Mouse (Mus musculus) forebrain, embryonic 13.5 days (tissue): ENCODE measurements at regions not wholly inside any gene's neighbourhood (a gene's known extent, or its start where the extent isn't known, plus 50 kb on each side); places are given as distances from the start of the nearest gene placed in this dataset.
A peak's percentile ranks its signal among the peaks of the same experiment; 100 is the strongest.

ENCODE experiments used
- ATAC-seq: fragments of 200-750 bp; cut with Nextera tagmentation; 2 replicates; pipeline ENCODE4 v1.8.0; 2017
- H3K27ac ChIP-seq: fragments of 300-500 bp; sonication (generic); 2 replicates; pipeline ENCODE4 v1.5.1; 2015; ENCODE audit warnings: inconsistent platforms, mild to moderate bottlenecking, moderate library complexity
- H3K27me3 ChIP-seq: fragments of 300-500 bp; sonication (generic); 2 replicates; pipeline ENCODE4 v1.6.1; 2015; ENCODE audit warnings: mild to moderate bottlenecking, inconsistent platforms
- H3K36me3 ChIP-seq: fragments of 300-500 bp; sonication (generic); 2 replicates; pipeline ENCODE4 v1.6.1; 2015; ENCODE audit warnings: mild to moderate bottlenecking, inconsistent platforms; ENCODE audit not compliant: poor library complexity, severe bottlenecking
- H3K4me1 ChIP-seq: fragments of 300-500 bp; sonication (generic); 2 replicates; pipeline ENCODE4 v1.6.1; 2015; ENCODE audit warnings: inconsistent platforms
- H3K4me2 ChIP-seq: fragments of 300-500 bp; sonication (generic); 2 replicates; pipeline ENCODE4 v1.6.1; 2015; ENCODE audit warnings: inconsistent platforms, mild to moderate bottlenecking, moderate library complexity
- H3K4me3 ChIP-seq: fragments of 300-500 bp; sonication (generic); 2 replicates; pipeline ENCODE4 v1.5.1; 2015; ENCODE audit warnings: mild to moderate bottlenecking, inconsistent platforms
- H3K9ac ChIP-seq: fragments of 300-500 bp; sonication (generic); 2 replicates; pipeline ENCODE4 v1.6.1; 2015; ENCODE audit warnings: mild to moderate bottlenecking, inconsistent platforms
- H3K9me3 ChIP-seq: fragments of 300-500 bp; sonication (generic); replicated peaks from 2 replicates; pipeline ENCODE4 v1.6.1; 2016; ENCODE audit warnings: inconsistent platforms
- WGBS: fragments of 180-500 bp; shearing (Covaris S2); methylation state at CpG from one replicate; pipeline ENCODE4 v1.1.7; 2015; 5-methylcytosine and 5-hydroxymethylcytosine counted together

- Histone ChIP-seq H3K27ac (no peak overlapping the region), H3K9me3 (no peaks in the 10 kb centered on the region), H3K27me3 (no peaks in the 10 kb centered on the region), H3K36me3 (no peaks in the 10 kb centered on the region), H3K9ac (0 out of 2 replicates have a peak overlapping the region, but pooled peaks have one; percentile 16), H3K4me3 (no peak overlapping the region), H3K4me1 (peaks cover 8% of the 10 kb centered on the region; the same call in 1 of the 2 replicates), H3K4me2 (no peak overlapping the region)
- no peak; the same call in 1 of the 2 replicates for ATAC-seq
- 30% methylated on average over 5 of the region's 5 CpGs for WGBS
Measured at GRCm38 (mm10) chr3:53729810-53730209, 72.7 kb upstream of the Frem2 start.

GRCm38 (mm10) chr3:53729131-53729530 lies 72.0 kb upstream of the Frem2 start:
- Histone ChIP-seq H3K9ac (no peak overlapping the region), H3K4me2 (no peak overlapping the region), H3K36me3 (no peaks in the 10 kb centered on the region), H3K9me3 (no peaks in the 10 kb centered on the region), H3K4me1 (peaks cover 8% of the 10 kb centered on the region; the same call in 1 of the 2 replicates), H3K4me3 (no peak overlapping the region), H3K27me3 (no peaks in the 10 kb centered on the region), H3K27ac (no peak overlapping the region)
- whole genome bisulfite sequencing = 96% methylated on average over 10 of the region's 10 CpGs
- no peak for ATAC-seq

GRCm38 (mm10) chr3:53727737-53728136 lies 70.6 kb upstream of the Frem2 start:
- Histone ChIP-seq H3K27me3 (no peaks in the 10 kb centered on the region), H3K4me2 (no peak overlapping the region), H3K27ac (no peak overlapping the region), H3K9me3 (no peaks in the 10 kb centered on the region), H3K4me1 (peaks cover 8% of the 10 kb centered on the region; the same call in 1 of the 2 replicates), H3K36me3 (no peaks in the 10 kb centered on the region), H3K9ac (no peak overlapping the region), H3K4me3 (no peak overlapping the region)
- no peak for ATAC-seq
- WGBS = 82% methylated on average over 1 of the region's 1 CpGs

DNA sequence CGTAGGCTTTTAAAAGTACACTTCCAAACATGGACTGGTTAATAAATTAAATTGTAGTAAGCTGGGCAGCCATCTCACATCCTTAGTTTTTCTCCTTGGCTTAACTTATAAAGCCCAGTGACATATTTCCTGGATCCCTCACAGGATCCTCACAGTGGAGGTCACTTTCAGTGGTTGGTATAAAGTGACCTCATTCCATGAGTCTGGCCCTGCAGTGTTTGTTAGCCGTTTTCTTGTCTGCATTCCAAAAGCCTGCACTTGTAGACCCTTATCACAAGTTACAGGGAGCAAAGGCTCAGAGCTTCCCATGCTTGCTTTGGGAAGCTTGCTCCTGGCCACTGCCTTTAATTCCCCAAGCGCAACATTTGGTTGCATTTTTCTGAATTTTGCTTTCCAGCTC lies 49.9 kb upstream of the Frem2 start:
- no peak overlapping the region for H3K9ac ChIP-seq
- no peaks in the 10 kb centered on the region for H3K36me3 ChIP-seq
- no peak for ATAC-seq
- WGBS = 89% methylated on average over 3 of the region's 3 CpGs
- no peaks in the 10 kb centered on the region for H3K9me3 ChIP-seq
- peaks cover 14% of the 10 kb centered on the region for H3K4me1 ChIP-seq
- no peaks in the 10 kb centered on the region for H3K27me3 ChIP-seq
- no peak overlapping the region for H3K4me2 ChIP-seq
- H3K4me3 ChIP-seq = no peak overlapping the region
- H3K27ac ChIP-seq = no peak overlapping the region
